Mouse (Mus musculus) CH12.LX (cell line): ENCODE data around the gene Snx32.

Experiments used
- CTCF ChIP-seq, 2 experiments: IDR thresholded peaks in 1 of 2; conservative IDR thresholded peaks in 1 of 2; 2 replicates each; pipeline ENCODE4 v1.5.1; 2011 to 2012; ENCODE audit warnings: low read depth in 2 of 2, low read length in 2 of 2, improper control_type of control experiment in 1 of 2, inconsistent platforms in 1 of 2, mild to moderate bottlenecking in 1 of 2, moderate library complexity in 1 of 2
- EP300 ChIP-seq: IDR thresholded peaks from 2 replicates; pipeline ENCODE4 v1.6.1; 2011; ENCODE audit warnings: low read length, improper control_type of control experiment
- HCFC1 ChIP-seq: IDR thresholded peaks from 2 replicates; pipeline ENCODE4 v1.6.1; 2012; ENCODE audit warnings: low read depth, mild to moderate bottlenecking, inconsistent platforms, low read length, improper control_type of control experiment
- MAX ChIP-seq: IDR thresholded peaks from 2 replicates; pipeline ENCODE4 v1.6.1; 2011; ENCODE audit warnings: low read length, improper control_type of control experiment
- MYC ChIP-seq: IDR thresholded peaks from 2 replicates; pipeline ENCODE4 v1.6.1; 2011; ENCODE audit warnings: low read depth, mild to moderate bottlenecking, improper control_type of control experiment, low read length
- POLR2A ChIP-seq: IDR thresholded peaks from 2 replicates; pipeline ENCODE4 v1.6.1; 2011; ENCODE audit warnings: low read depth, mild to moderate bottlenecking, improper control_type of control experiment, low read length
- RAD21 ChIP-seq: IDR thresholded peaks from 2 replicates; pipeline ENCODE4 v1.6.1; 2011; ENCODE audit warnings: low read depth, mild to moderate bottlenecking, low read length, improper control_type of control experiment, moderate library complexity
- SIN3A ChIP-seq: IDR thresholded peaks from 2 replicates; pipeline ENCODE4 v1.6.1; 2012; ENCODE audit warnings: low read length, improper control_type of control experiment, inconsistent platforms
- TCF12 ChIP-seq: IDR thresholded peaks from 2 replicates; pipeline ENCODE4 v1.6.1; 2014; ENCODE audit warnings: low read depth, mild to moderate bottlenecking, inconsistent platforms, low read length, improper control_type of control experiment
- USF1 ChIP-seq: IDR thresholded peaks from 2 replicates; pipeline ENCODE4 v1.6.1; 2014; ENCODE audit warnings: low read depth, mild to moderate bottlenecking, inconsistent platforms, low read length, improper control_type of control experiment
- USF2 ChIP-seq: conservative IDR thresholded peaks from 2 replicates; pipeline ENCODE4 v1.6.1; 2011; ENCODE audit warnings: low read depth, low read length, improper control_type of control experiment
- ZMIZ1 ChIP-seq: IDR thresholded peaks from 2 replicates; pipeline ENCODE4 v1.6.1; 2012; ENCODE audit warnings: low read depth, mild to moderate bottlenecking, inconsistent platforms, low read length, improper control_type of control experiment
- ZNF384 ChIP-seq: IDR thresholded peaks from 2 replicates; pipeline ENCODE4 v1.6.1; 2012; ENCODE audit warnings: low read depth, low read length, improper control_type of control experiment, inconsistent platforms

DNA sequence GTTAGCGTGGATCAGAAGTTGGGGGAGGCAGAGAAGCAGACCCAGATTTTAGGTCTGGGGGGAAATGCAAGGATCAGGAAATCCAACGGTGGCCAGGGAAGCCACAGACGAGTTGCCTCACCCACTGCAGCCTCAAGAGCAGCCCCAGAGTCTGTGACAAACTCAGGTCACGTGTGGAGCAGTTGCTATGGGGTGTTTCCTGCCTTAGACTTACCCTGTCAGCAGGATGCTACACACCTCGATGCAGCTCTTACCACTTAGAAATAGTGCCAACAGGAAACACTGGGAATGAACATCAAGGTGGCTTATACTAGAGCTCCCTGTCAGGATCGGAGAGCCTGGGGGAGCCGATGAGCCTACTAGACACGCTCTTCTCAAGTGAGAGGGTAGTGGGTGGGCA is 22.2 kb upstream of the Snx32 start:
- no peak for TF ChIP-seq POLR2A
- no peak for TF ChIP-seq EP300
- TF ChIP-seq USF1, result no peak
- TF ChIP-seq CTCF (conservative IDR thresholded peaks at IDR 0.05 in 1 of 2, IDR thresholded peaks at IDR 0.05 in 1 of 2; ENCODE audit: low read depth in 2 of 2, low read length in 2 of 2), result no peak
- no peak for TF ChIP-seq MYC
- no peak for TF ChIP-seq SIN3A
- TF ChIP-seq RAD21, result no peak
- no peak for TF ChIP-seq USF2
- TF ChIP-seq HCFC1, result no peak
- no peak for TF ChIP-seq ZNF384
- TF ChIP-seq ZMIZ1, result no peak
- TF ChIP-seq MAX, result no peak
- no peak for TF ChIP-seq TCF12
